Mouse (Mus musculus) heart, embryonic 16.5 days (tissue): ENCODE measurements around the gene Klk1b8. TPM values are rescaled to one million over a fixed set of nuclear protein-coding genes. Genes with fewer than 3 reads are reported as not detected.
"Not testable (repeated sequence)": the region's sequence is repeated elsewhere in the genome, so short reads cannot be mapped to it uniquely, and the experiment has no call there.

Experiments
- ATAC-seq: fragments of 200-750 bp; cut with Nextera tagmentation; replicated peaks from 2 replicates; pipeline ENCODE4 v1.8.0; 2017; ENCODE audit warnings: moderate number of reproducible peaks; ENCODE audit not compliant: insufficient read depth, low FRiP score; ENCODE audit errors: extremely low read depth
- H3K27ac ChIP-seq: fragments of 300-500 bp; sonication (generic); 2 replicates; pipeline ENCODE4 v1.5.1; 2014; ENCODE audit warnings: mild to moderate bottlenecking, low read length, control low read depth, moderate library complexity
- H3K27me3 ChIP-seq: fragments of 300-500 bp; sonication (generic); 2 replicates; pipeline ENCODE4 v1.6.1; 2014; ENCODE audit warnings: low read length, mixed read lengths; ENCODE audit not compliant: control insufficient read depth, insufficient read depth
- H3K36me3 ChIP-seq: fragments of 300-500 bp; sonication (generic); 2 replicates; pipeline ENCODE4 v1.6.1; 2014; ENCODE audit not compliant: control insufficient read depth, insufficient read depth
- H3K4me1 ChIP-seq: fragments of 300-500 bp; sonication (generic); 2 replicates; pipeline ENCODE4 v1.6.1; 2014; ENCODE audit warnings: low read length, mixed read lengths; ENCODE audit not compliant: control insufficient read depth, insufficient read depth
- H3K4me2 ChIP-seq: fragments of 300-500 bp; sonication (generic); 2 replicates; pipeline ENCODE4 v1.6.1; 2014; ENCODE audit warnings: low read depth, mild to moderate bottlenecking, control low read depth, low read length
- H3K4me3 ChIP-seq: fragments of 300-500 bp; sonication (generic); 2 replicates; pipeline ENCODE4 v1.5.1; 2014; ENCODE audit warnings: mild to moderate bottlenecking, control low read depth, low read length
- H3K9ac ChIP-seq: fragments of 300-500 bp; sonication (generic); 2 replicates; pipeline ENCODE4 v1.6.1; 2014; ENCODE audit warnings: low read length, control low read depth
- H3K9me3 ChIP-seq: fragments of 300-500 bp; sonication (generic); replicated peaks from 2 replicates; pipeline ENCODE4 v1.6.1; 2016; ENCODE audit warnings: low read length; ENCODE audit not compliant: control insufficient read depth
- WGBS: fragments of 180-500 bp; shearing (Covaris S2); extraction: QIAGEN DNeasy Blood & Tissue Kit; methylation state at CpG from one replicate; pipeline ENCODE4 v1.1.7; 2014; 5-methylcytosine and 5-hydroxymethylcytosine counted together
- polyA plus RNA-seq: library from polyadenylated mRNA; unstranded; fragments of >200 nt; fragmentation: Nextera tagmentation; extraction: Ambion mirVana; gene quantifications from 2 replicates; pipeline ENCODE4 v1.2.1, GENCODE M21; 2015

Gene Klk1b8
- polyA plus RNA-seq, 1 experiment from 2014 or later, result not detected

GRCm38 (mm10) chr7:43928521-43928920 lies 21.9 kb upstream of the Klk1b8 start:
- H3K27me3 ChIP-seq, result peaks cover 2% of the 10 kb centered on the region; the same call in 1 of the 2 replicates
- H3K4me1 ChIP-seq, result no peaks in the 10 kb centered on the region
- no peak overlapping the region for H3K27ac ChIP-seq
- no peaks in the 10 kb centered on the region for H3K9me3 ChIP-seq
- no peaks in the 10 kb centered on the region for H3K36me3 ChIP-seq
- H3K9ac ChIP-seq, result no peak overlapping the region
- WGBS, result 43% methylated on average over 4 of the region's 4 CpGs
- H3K4me2 ChIP-seq, result no peak overlapping the region
- ATAC-seq, result no peak
- H3K4me3 ChIP-seq, result no peak overlapping the region

- no peaks in the 10 kb centered on the region for H3K9me3 ChIP-seq
- no peak overlapping the region for H3K4me3 ChIP-seq
- no peaks in the 10 kb centered on the region for H3K36me3 ChIP-seq
- 47% methylated on average over 4 of the region's 4 CpGs for WGBS
- no peaks in the 10 kb centered on the region for H3K4me1 ChIP-seq
- no peak for ATAC-seq
- H3K4me2 ChIP-seq, result no peak overlapping the region
- H3K9ac ChIP-seq, result no peak overlapping the region
- no peak overlapping the region for H3K27ac ChIP-seq
- H3K27me3 ChIP-seq, result no peaks in the 10 kb centered on the region; the same call in 1 of the 2 replicates
Observed at GRCm38 (mm10) chr7:43932337-43932736, 18.1 kb upstream of the Klk1b8 start.

GRCm38 (mm10) chr7:43933440-43933839 lies 17.0 kb upstream of the Klk1b8 start, which contains the start of gene Klk15:
Gene Klk15, plus strand, starts transcription at chr7:43933740.
- Histone ChIP-seq H3K9ac (no peak within 1 kb of the TSS), H3K27ac (no peak within 1 kb of the TSS), H3K4me2 (no peak within 1 kb of the TSS), H3K4me1 (no peaks in the 10 kb centered on the region), H3K9me3 (no peaks in the 10 kb centered on the region), H3K4me3 (no peak within 1 kb of the TSS), H3K27me3 (no peaks in the 10 kb centered on the region; the same call in 1 of the 2 replicates), H3K36me3 (no peaks in the 10 kb centered on the region)
- 64% methylated on average over 3 of the region's 3 CpGs for WGBS
- ATAC-seq, result no peak

GRCm38 (mm10) chr7:43934747-43935146 lies 15.7 kb upstream of the Klk1b8 start:
- 38% methylated on average over 3 of the region's 3 CpGs for WGBS
- H3K9ac ChIP-seq, result no peak overlapping the region
- no peaks in the 10 kb centered on the region for H3K4me1 ChIP-seq
- no peaks in the 10 kb centered on the region for H3K36me3 ChIP-seq
- no peak overlapping the region for H3K4me2 ChIP-seq
- ATAC-seq, result no peak
- no peak overlapping the region for H3K27ac ChIP-seq
- H3K27me3 ChIP-seq, result no peaks in the 10 kb centered on the region
- no peaks in the 10 kb centered on the region for H3K9me3 ChIP-seq
- H3K4me3 ChIP-seq, result no peak overlapping the region

GRCm38 (mm10) chr7:43936551-43936950 lies 13.9 kb upstream of the Klk1b8 start:
- H3K36me3 ChIP-seq, result no peaks in the 10 kb centered on the region
- no peaks in the 10 kb centered on the region for H3K27me3 ChIP-seq
- no peak for ATAC-seq
- 79% methylated on average over 14 of the region's 14 CpGs for WGBS
- H3K4me3 ChIP-seq, result no peak overlapping the region
- no peak overlapping the region for H3K9ac ChIP-seq
- H3K4me2 ChIP-seq, result no peak overlapping the region
- no peaks in the 10 kb centered on the region for H3K4me1 ChIP-seq
- H3K9me3 ChIP-seq, result no peaks in the 10 kb centered on the region
- H3K27ac ChIP-seq, result no peak overlapping the region

- not testable (repeated sequence) for ATAC-seq, H3K27ac ChIP-seq, H3K9me3 ChIP-seq, H3K4me1 ChIP-seq, H3K4me2 ChIP-seq, H3K36me3 ChIP-seq, H3K9ac ChIP-seq, H3K4me3 ChIP-seq, H3K27me3 ChIP-seq
- 59% methylated on average over 3 of the region's 3 CpGs for WGBS
Observed at GRCm38 (mm10) chr7:43942293-43942692, 8.2 kb upstream of the Klk1b8 start.

- no peak overlapping the region for H3K4me3 ChIP-seq
- H3K4me2 ChIP-seq, result no peak overlapping the region
- no peak overlapping the region for H3K9ac ChIP-seq
- no peaks in the 10 kb centered on the region for H3K4me1 ChIP-seq
- 73% methylated on average over 3 of the region's 3 CpGs for WGBS
- H3K9me3 ChIP-seq, result no peaks in the 10 kb centered on the region
- no peaks in the 10 kb centered on the region for H3K36me3 ChIP-seq
- H3K27ac ChIP-seq, result no peak overlapping the region
- no peak for ATAC-seq
- no peaks in the 10 kb centered on the region for H3K27me3 ChIP-seq
Observed at GRCm38 (mm10) chr7:43944727-43945264, 5.7 kb upstream of the Klk1b8 start.

- 59% methylated on average over 4 of the region's 4 CpGs for WGBS
- no peaks in the 10 kb centered on the region for H3K9me3 ChIP-seq
- no peaks in the 10 kb centered on the region for H3K4me1 ChIP-seq
- ATAC-seq, result no peak
- H3K9ac ChIP-seq, result no peak overlapping the region
- no peaks in the 10 kb centered on the region for H3K27me3 ChIP-seq
- no peak overlapping the region for H3K4me3 ChIP-seq
- H3K27ac ChIP-seq, result no peak overlapping the region
- no peak overlapping the region for H3K4me2 ChIP-seq
- H3K36me3 ChIP-seq, result no peaks in the 10 kb centered on the region
Observed at GRCm38 (mm10) chr7:43952703-43953102, 2.2 kb downstream of the Klk1b8 start.

- Histone ChIP-seq H3K4me3 (no peak within 1 kb of the TSS), H3K4me2 (no peak within 1 kb of the TSS), H3K27ac (no peak within 1 kb of the TSS), H3K9me3 (no peaks in the 10 kb centered on the region), H3K27me3 (no peaks in the 10 kb centered on the region), H3K36me3 (no peaks in the 10 kb centered on the region), H3K9ac (no peak within 1 kb of the TSS), H3K4me1 (no peaks in the 10 kb centered on the region)
- ATAC-seq, result no peak
- 58% methylated on average over 3 of the region's 3 CpGs for WGBS
Observed at GRCm38 (mm10) chr7:43966451-43966850, 16.0 kb downstream of the Klk1b8 start, which contains the start of gene Klk1b1. Gene Klk1b1, plus strand, starts transcription at chr7:43966751.
